Mouse (Mus musculus) layer of hippocampus, adult 18-20 months (tissue): Measurements from ENCODE around the gene Pxt1. TPM values are rescaled to one million over a fixed set of nuclear protein-coding genes. Genes with fewer than 3 reads are reported as not detected.
"Not testable (repeated sequence)": the region's sequence is repeated elsewhere in the genome, so short reads cannot be mapped to it uniquely, and the experiment has no call there.

Experiments
- DNase-seq, 2 experiments: peaks; one replicate each; pipeline ENCODE4 v3.0.0; 2022; ENCODE audit warnings: low spot score in 2 of 2
- long read RNA-seq: library from polyadenylated mRNA; stranded (forward); transcript quantifications from one replicate; pipeline ENCODE4 v2.0.0, GENCODE M21; 2021
- total RNA-seq, 2 experiments: library from RNA; stranded (reverse); gene quantifications; 2 replicates each; pipeline ENCODE4 v1.2.3; 2021

Gene Pxt1
- not detected for total RNA-seq
- long read RNA-seq, result 0 reads

DNA sequence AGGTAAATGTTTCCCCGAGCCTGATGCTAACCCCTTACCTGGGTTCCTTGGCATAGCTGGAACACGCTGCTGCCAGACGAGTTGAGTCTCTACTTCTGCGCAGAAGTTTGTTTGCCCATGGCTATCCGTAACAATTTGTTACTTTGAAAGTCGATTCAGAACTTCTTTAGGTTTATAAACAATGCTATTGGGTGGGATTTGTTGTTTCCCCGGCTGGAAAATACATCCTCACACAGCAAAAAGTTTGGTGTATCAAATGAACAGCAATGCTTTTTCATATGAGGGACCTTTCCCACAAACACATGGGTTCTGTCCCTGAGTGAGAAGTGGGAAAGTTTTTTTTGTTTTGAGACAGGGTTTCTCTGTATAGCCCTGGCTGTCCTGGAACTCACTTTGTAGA lies at the start of gene Pxt1:
TSS of gene Pxt1 (minus strand) at position 101 of the 400 bp plus-strand sequence.
- DNase-seq, result no peak

DNA sequence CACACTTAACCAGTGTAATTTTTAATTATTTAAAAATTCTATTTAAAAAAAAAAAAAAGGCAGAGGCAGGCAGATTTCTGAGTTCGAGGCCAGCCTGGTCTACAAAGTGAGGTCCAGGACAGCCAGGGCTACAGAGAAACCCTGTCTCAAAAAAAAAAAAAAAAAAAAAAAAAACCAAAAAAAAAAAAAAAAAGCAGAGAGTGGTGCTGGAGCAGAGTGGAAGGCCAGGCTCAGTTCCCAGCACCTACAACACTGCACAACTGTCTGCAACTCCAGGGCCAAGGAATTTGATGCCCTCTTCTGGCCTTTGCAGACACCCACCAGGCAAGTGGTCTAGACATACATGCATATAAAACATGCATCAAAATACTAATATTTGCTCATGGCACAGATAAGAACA lies 49.4 kb upstream of the Pxt1 start:
- DNase-seq, result not testable (repeated sequence)

- DNase-seq, result peak in 1 of 2 experiments; percentile 42
These were observed 48.5 kb upstream of the Pxt1 start for GRCm38 (mm10) chr17:28992105-28992504.

DNA sequence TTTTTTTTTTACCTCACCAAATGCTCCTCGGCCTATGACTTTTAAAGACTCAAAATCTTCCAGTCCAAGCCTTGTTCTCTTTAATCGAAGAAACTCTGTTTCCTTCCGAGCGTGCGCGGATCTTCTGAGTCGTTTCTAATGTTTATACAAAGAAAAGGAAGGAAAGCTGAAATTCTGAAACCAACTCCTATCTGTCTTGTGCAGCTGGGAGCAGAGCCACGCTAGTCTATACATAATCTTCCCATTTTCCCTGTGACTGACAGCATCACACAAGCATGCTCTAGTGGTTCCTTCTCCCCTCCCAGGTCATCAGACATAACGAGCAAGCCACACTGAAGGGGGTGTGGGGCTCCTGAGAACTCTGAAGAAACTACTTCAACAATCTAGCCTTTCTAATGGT lies 47.6 kb upstream of the Pxt1 start:
- no peak for DNase-seq

DNA sequence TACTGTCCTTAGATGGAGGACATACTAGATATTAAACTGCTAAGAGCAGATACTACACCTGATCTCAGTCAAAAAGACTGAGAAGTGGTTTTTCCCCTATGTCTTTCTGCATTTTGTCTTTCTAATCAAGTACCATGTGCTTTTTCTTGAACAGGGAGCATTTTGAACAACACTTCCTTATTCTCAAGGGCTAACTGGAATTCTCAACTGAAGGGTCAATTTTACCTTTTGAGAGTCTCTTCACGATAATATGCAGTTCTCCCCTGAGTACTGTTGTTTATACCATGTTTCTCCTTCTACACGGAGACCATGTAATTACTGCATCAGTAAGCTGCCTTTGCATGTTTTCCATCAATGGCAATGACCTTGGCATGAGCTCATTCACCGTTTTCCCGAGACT lies 46.4 kb upstream of the Pxt1 start:
- no peak for DNase-seq

GRCm38 (mm10) chr17:28988996-28989395 lies 45.4 kb upstream of the Pxt1 start:
- no peak for DNase-seq

GRCm38 (mm10) chr17:28988291-28988690 lies 44.7 kb upstream of the Pxt1 start:
- no peak for DNase-seq

- DNase-seq, result peak in 1 of 2 experiments; percentile 29
These were observed 44.1 kb upstream of the Pxt1 start for GRCm38 (mm10) chr17:28987713-28988112.

DNA sequence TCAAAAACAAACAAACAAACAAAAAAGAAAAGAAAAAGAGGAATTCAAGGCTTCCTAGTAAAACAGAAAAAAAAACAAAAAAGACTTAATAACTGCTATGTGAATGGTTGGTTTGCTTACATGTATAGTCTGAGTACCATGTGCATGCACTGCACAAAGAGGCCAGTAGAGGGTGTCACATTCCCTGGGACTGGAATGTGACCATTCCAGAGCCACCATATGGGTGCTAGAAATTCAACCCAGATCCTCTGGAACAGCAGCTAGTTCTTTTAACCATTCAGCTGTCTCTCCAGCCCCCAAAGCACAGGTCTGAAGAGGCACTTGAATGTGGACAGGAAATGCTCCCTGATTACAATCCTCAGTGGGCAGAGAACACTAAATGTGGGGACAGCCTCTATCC lies 43.2 kb upstream of the Pxt1 start:
- no peak for DNase-seq

DNA sequence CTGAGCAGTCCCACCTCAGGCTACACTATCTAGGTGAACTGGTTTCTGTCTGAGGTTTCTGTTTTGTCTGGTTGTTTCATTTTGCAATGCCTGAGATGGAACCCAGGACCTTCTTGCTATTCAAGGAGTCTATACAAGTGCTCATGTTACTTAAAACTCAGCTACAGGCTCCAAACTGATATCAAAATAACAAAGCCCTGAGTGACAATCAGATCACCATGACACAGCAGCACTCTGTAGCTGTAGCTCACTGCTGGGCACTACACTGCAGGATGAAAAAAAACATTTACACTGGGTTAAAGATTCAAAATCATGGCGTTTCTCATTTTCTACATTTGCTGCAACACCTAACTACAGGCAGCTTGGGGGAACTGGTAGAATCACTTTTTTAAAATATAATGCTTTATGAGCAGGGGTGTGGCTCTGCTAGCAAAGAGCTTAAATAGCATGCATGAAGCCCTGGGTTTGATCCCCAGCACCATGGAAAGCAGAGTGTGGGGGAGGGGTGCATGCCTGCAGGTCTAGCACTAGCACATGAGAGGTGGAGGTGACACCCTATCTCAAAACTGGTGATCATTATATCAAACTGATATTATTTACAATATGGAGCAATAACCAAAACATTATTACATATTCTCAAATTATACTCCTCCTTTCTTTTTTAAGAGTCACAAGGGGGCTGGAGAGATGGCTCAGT lies 41.2 kb upstream of the Pxt1 start:
- no peak for DNase-seq

DNA sequence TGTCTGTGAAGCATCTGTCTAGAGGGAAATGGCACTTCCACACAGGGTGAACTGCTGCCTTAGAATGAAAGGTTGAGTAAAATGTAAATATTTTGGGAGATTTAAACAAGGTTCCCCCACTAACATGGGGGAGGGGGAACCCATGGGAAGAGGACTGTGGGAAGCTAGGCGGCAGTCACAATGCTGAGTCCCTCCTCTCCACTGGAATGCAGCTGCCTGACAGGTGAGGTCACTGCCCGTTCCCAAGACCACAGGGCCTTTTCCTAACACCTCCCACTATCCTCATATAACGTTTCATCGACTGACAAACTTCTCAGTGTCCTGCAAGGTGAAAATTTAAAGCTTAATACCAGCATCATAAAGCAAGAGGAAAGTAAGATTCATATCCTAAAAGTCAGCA lies 39.0 kb upstream of the Pxt1 start:
- DNase-seq, result no peak

DNA sequence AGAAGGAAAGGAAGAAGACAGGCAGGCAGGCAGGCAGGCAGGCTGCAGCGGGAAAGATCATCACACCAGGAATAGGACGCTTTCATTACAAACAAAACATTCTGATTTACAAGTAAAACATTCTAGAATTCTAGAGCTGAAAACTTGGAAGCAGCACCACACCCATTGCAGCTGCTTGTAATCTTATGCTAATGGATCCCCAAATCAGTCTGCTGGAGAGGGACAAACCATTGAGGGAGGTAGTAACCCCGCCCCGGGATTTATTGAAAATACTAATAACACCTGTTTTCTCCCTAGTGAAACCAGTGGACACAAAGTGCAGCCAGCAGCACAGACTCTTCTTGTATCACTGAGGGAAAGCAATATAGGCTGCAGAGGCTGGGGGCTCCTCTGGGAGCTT lies 37.4 kb upstream of the Pxt1 start:
- no peak for DNase-seq

DNA sequence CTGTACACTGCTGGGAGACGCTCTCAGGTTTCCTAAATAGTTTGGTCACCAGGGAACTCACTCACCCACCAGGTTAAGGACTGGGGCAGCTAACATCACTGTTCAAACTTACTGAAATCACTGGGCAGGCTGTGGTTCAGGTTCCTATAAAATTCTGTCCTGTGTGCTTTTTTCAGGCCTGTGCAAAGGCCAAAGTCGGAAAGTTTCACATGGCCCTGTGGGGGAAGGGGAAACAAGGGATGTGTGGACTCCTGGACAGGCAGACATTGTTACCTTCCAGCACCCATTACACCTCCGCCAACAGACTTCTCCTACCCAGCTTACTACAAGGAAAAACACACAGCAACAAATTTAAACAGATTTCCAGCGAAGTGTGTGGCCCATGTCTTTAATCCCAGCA lies 35.5 kb upstream of the Pxt1 start:
- DNase-seq, result no peak

DNA sequence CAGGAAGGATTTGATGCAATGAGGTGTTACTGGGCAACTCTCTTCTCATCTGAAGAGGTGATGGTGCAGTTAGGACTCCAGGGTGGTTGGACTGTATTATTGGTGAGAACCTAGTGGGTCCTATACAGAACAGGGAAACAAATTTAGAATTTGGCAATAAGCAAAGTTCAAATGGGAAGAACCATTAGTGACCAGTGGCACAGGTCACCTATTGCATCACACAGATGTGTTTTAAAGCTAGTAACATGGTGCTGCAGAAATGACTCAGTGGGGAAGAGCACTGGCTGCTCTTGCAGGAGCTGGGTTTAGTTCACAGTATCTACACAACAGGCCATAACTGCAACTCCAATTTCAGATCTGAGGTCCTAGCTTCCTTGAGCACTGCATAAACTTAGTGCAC lies 26.5 kb upstream of the Pxt1 start:
- DNase-seq, result no peak

DNA sequence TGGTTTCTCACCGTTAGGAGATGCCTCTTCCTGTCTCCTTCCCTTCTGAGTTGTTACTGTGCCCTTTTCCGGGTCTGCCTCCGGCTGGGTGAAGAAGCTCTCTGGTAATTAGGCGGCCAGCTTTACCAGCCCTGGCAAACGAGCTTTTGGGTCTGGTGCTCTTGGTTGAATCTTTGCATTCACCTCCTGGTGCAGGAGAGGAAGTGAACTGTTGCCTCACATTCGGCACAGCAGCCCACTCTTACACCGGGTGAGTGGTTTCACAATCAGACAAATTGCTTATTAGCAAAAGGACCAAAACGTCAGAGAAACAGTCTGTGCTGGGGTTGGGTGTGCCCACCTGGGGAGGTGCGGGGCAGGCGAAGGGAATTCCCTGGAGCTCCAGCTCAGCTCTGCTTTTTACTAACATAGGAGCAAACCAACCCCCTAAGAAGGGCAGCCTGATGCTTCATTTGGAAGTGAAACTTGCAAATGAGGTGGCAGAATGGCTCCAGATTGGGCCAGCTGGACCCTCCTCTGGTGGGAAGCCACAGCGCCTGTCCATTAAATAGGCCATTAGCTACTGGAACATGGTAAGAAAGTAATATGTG lies 23.5 kb upstream of the Pxt1 start:
- no peak for DNase-seq

DNA sequence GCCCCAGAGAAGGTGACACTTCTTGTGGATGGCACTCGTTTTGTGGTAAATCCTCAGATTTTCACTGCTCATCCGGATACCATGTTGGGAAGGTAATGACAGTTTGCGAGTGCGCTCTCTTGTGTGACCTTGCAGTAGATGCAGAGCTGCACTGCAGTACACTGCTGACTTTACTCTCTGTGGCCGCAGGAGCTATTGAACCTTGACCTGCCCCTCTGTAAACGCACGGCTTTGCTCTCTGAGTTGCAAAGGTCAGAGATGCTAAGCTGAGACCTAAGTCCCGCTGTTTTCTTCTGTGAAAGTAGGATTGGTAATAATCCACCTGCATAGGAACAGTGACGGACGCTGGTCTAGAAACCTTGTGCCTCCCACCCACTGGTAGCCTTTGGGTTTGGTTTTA lies 18.0 kb upstream of the Pxt1 start:
- no peak for DNase-seq

GRCm38 (mm10) chr17:28960597-28960996 lies 17.0 kb upstream of the Pxt1 start:
- DNase-seq, result peak in 1 of 2 experiments; percentile 46

DNA sequence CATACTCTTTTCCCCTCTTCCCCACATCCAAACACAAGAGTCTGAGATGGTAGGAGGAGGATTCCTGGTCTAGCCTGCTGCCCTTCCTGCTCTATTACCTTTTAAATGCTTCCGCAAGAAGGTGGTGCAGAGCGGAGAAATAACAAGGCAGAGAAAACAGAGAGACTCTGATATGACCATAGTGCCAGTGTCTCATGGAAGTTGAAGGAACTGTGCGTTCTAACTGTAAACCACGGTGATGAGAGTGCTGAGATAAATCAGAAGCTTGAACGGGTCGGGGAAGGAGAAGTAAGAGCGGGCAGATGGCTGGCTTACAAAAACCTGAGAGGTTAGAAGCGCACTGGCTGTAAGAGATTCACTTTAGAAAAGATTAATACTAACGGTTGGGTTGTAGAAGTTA lies 10.8 kb upstream of the Pxt1 start:
- no peak for DNase-seq

DNA sequence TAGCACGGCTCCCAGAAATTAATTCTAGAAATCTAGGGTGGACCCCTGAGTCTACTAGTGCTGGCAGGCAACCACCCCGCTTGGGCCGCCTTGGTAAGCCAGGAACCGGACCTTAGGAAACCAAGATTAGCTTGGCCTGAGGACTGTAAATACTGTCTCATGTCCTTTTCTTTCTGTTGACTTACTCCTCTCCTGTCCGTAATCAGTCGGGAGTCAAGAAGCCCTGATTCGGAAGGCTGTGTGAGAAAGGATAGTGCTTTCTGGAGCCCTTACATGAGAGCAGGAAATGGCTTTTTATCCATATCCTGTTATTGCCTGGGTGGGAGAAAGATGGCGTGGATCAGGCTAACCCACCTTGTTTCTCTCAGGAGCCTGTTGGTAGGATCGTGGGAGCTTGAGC lies 9.6 kb upstream of the Pxt1 start:
- DNase-seq, result no peak

GRCm38 (mm10) chr17:28951831-28952799 lies 8.5 kb upstream of the Pxt1 start, which contains the start of gene Kctd20:
Gene Kctd20 (plus strand): TSS chr17:28951950.
- DNase-seq, result peak; percentile 74 to 93

- no peak for DNase-seq
These were observed 7.1 kb upstream of the Pxt1 start for GRCm38 (mm10) chr17:28950751-28951150.

GRCm38 (mm10) chr17:28948661-28949060 lies 5.0 kb upstream of the Pxt1 start:
- peak in 1 of 2 experiments; percentile 67 for DNase-seq
